9 mouse cellular contexts compared by ENCODE assay signal in genomic region chr6:8274387-8275054, GRCm38 (mm10). TPM values are rescaled to one million over a fixed set of nuclear protein-coding genes. Genes with fewer than 3 reads are reported as not detected.
DNase-seq lines count a peak whose midpoint lies in the region; ATAC-seq and TF ChIP-seq lines count a peak whose summit lies in the region.
"Had no signal": no experiment of that assay in that cellular context is flagged by ENCODE, and none has a peak within 500 bp of the region (broad histone marks: within the 10 kb centered on the region; RNA-seq: fewer than 3 reads in every experiment).

No protein-coding gene starts in this region.

- H3K27ac ChIP-seq in kidney, embryonic 15.5 days: no peak overlapping the region
- H3K27ac ChIP-seq in heart, postnatal 0 days (ENCODE audit: low read depth): peak overlapping the region; percentile 76
- H3K27ac ChIP-seq in limb, embryonic 12.5 days: 0 out of 2 replicates have a peak overlapping the region, but pooled peaks have one; percentile 29
- no peak overlapping the region for H3K27ac ChIP-seq in midbrain, embryonic 14.5 days (replicated peaks; ENCODE audit: low read depth, low read length)
- no peak overlapping the region for H3K27ac ChIP-seq in stomach, postnatal 0 days (replicated peaks)

- peaks cover 8% of the 10 kb centered on the region; the same call in 1 of the 2 replicates for H3K36me3 ChIP-seq in kidney, embryonic 15.5 days
- 0 out of 2 replicates have a peak, but pooled peaks cover 5% of the 10 kb centered on the region for H3K36me3 ChIP-seq in heart, postnatal 0 days (replicated peaks; ENCODE audit: control insufficient read depth, insufficient read depth, low read length)
- H3K36me3 ChIP-seq in limb, embryonic 12.5 days: peaks cover 13% of the 10 kb centered on the region; the same call in 1 of the 2 replicates
- peaks cover 7% of the 10 kb centered on the region; the same call in 1 of the 2 replicates for H3K36me3 ChIP-seq in midbrain, embryonic 14.5 days (ENCODE audit: control insufficient read depth, insufficient read depth, low read length)
- no peaks in the 10 kb centered on the region; the same call in 1 of the 2 replicates for H3K36me3 ChIP-seq in stomach, postnatal 0 days (ENCODE audit: control insufficient read depth, insufficient read depth, low read length)

- peak; percentile 68 for TF ChIP-seq CTCF in heart, postnatal 0 days (IDR thresholded peaks at IDR 0.05; ENCODE audit: low read depth)
- TF ChIP-seq CTCF in stomach, postnatal 0 days (IDR thresholded peaks at IDR 0.05; ENCODE audit: low read depth): peak; percentile 82

- peak; percentile 29 for DNase-seq in kidney, adult 11 months
- DNase-seq in ZHBTc4 (ENCODE audit: low read depth, low spot score): peak; percentile 54
- peak; percentile 55 to 58 for DNase-seq in cerebellum, postnatal 36 days
- peak; percentile 74 for DNase-seq in heart, postnatal 0 days (ENCODE audit: low spot score)
- DNase-seq in midbrain, embryonic 14.5 days: peak; percentile 75
- DNase-seq in stomach, postnatal 0 days (ENCODE audit: low spot score): peak; percentile 70

- H3K4me2 ChIP-seq in kidney, embryonic 15.5 days: no peak overlapping the region
- H3K4me2 ChIP-seq in heart, postnatal 0 days (ENCODE audit: low read depth, low read length): no peak overlapping the region
- H3K4me2 ChIP-seq in limb, embryonic 12.5 days: no peak overlapping the region
- no peak overlapping the region for H3K4me2 ChIP-seq in midbrain, embryonic 14.5 days (ENCODE audit: low read length)
- H3K4me2 ChIP-seq in stomach, postnatal 0 days (replicated peaks; ENCODE audit: low read depth): no peak overlapping the region

- 30% methylated on average over 6 of the region's 6 CpGs for WGBS in kidney, embryonic 15.5 days
- 29% methylated on average over 6 of the region's 6 CpGs for WGBS in heart, postnatal 0 days
- WGBS in limb, embryonic 12.5 days: 33% methylated on average over 6 of the region's 6 CpGs
- WGBS in midbrain, embryonic 14.5 days: 38% methylated on average over 6 of the region's 6 CpGs
- 40% methylated on average over 6 of the region's 6 CpGs for WGBS in stomach, postnatal 0 days

- ATAC-seq in kidney, embryonic 15.5 days (replicated peaks; ENCODE audit: low FRiP score): no peak; the same call in 1 of the 2 replicates
- ATAC-seq in heart, postnatal 0 days (ENCODE audit: insufficient read depth, low read depth): no peak; the same call in 1 of the 2 replicates
- no peak for ATAC-seq in limb, embryonic 12.5 days (ENCODE audit: insufficient number of reproducible peaks, insufficient read depth, low FRiP score, low TSS enrichment, low read depth)
- ATAC-seq in midbrain, embryonic 14.5 days (ENCODE audit: low FRiP score, low TSS enrichment): no peak
- ATAC-seq in stomach, postnatal 0 days (ENCODE audit: low FRiP score, low TSS enrichment): peak; percentile 73

- no peaks in the 10 kb centered on the region for H3K27me3 ChIP-seq in kidney, embryonic 15.5 days
- no peaks in the 10 kb centered on the region for H3K27me3 ChIP-seq in heart, postnatal 0 days (ENCODE audit: control insufficient read depth, insufficient read depth, low read length)
- H3K27me3 ChIP-seq in limb, embryonic 12.5 days: no peaks in the 10 kb centered on the region
- no peaks in the 10 kb centered on the region for H3K27me3 ChIP-seq in midbrain, embryonic 14.5 days (ENCODE audit: control insufficient read depth, insufficient read depth, low read length)
- no peaks in the 10 kb centered on the region for H3K27me3 ChIP-seq in stomach, postnatal 0 days (ENCODE audit: control insufficient read depth, insufficient read depth, low read length)
- H3K27me3 ChIP-seq: megakaryocyte, embryonic 14.5 days had no signal

- no peak for TF ChIP-seq EP300 in heart, postnatal 0 days (IDR thresholded peaks at IDR 0.05; ENCODE audit: low read depth)
- no peak for TF ChIP-seq EP300 in stomach, postnatal 0 days (optimal IDR thresholded peaks at IDR 0.05)

- no peaks in the 10 kb centered on the region for H3K4me1 ChIP-seq in kidney, embryonic 15.5 days
- H3K4me1 ChIP-seq in heart, postnatal 0 days (ENCODE audit: control insufficient read depth, insufficient read depth): no peaks in the 10 kb centered on the region
- no peaks in the 10 kb centered on the region for H3K4me1 ChIP-seq in limb, embryonic 12.5 days (replicated peaks)
- H3K4me1 ChIP-seq in midbrain, embryonic 14.5 days (ENCODE audit: control insufficient read depth, insufficient read depth, low read length): no peaks in the 10 kb centered on the region
- no peaks in the 10 kb centered on the region for H3K4me1 ChIP-seq in stomach, postnatal 0 days (replicated peaks; ENCODE audit: control insufficient read depth, insufficient read depth)

- no peak overlapping the region for H3K4me3 ChIP-seq in kidney, embryonic 15.5 days (replicated peaks)
- no peak overlapping the region for H3K4me3 ChIP-seq in heart, postnatal 0 days (ENCODE audit: low read depth, low read length)
- no peak overlapping the region for H3K4me3 ChIP-seq in limb, embryonic 12.5 days (replicated peaks)
- no peak overlapping the region for H3K4me3 ChIP-seq in midbrain, embryonic 14.5 days (replicated peaks; ENCODE audit: low read depth, low read length)
- H3K4me3 ChIP-seq in stomach, postnatal 0 days (ENCODE audit: low read depth, low read length): no peak overlapping the region
- H3K4me3 ChIP-seq: megakaryocyte, embryonic 14.5 days had no signal

- no peak overlapping the region for H3K9ac ChIP-seq in kidney, embryonic 15.5 days
- no peak overlapping the region for H3K9ac ChIP-seq in heart, postnatal 0 days (replicated peaks; ENCODE audit: low read depth, low read length)
- no peak overlapping the region for H3K9ac ChIP-seq in limb, embryonic 12.5 days (replicated peaks)
- no peak overlapping the region for H3K9ac ChIP-seq in midbrain, embryonic 14.5 days (replicated peaks; ENCODE audit: low read length)
- H3K9ac ChIP-seq in stomach, postnatal 0 days (ENCODE audit: low read length): no peak overlapping the region

- no peaks in the 10 kb centered on the region for H3K9me3 ChIP-seq in kidney, embryonic 15.5 days (replicated peaks)
- no peaks in the 10 kb centered on the region for H3K9me3 ChIP-seq in heart, postnatal 0 days (replicated peaks; ENCODE audit: control insufficient read depth, low read length)
- no peaks in the 10 kb centered on the region for H3K9me3 ChIP-seq in limb, embryonic 12.5 days
- no peaks in the 10 kb centered on the region for H3K9me3 ChIP-seq in midbrain, embryonic 14.5 days (ENCODE audit: control insufficient read depth, low read length)
- no peaks in the 10 kb centered on the region for H3K9me3 ChIP-seq in stomach, postnatal 0 days (ENCODE audit: control insufficient read depth, low read length)
- H3K9me3 ChIP-seq: megakaryocyte, embryonic 14.5 days had no signal

RNA-seq across cellular contexts. Expression of gene Gm45062, which starts 15.3 kb away (rescaled TPM):
- polyA plus RNA-seq in kidney, embryonic 15.5 days (2015; fragmentation: Nextera tagmentation; extraction: Ambion mirVana): 11.4 TPM in 2 replicates
- 7.1 TPM in 1 of 2 replicates, not detected in the other for total RNA-seq in heart, postnatal 0 days (2014; rRNA removed; ENCODE audit: low replicate concordance)
- polyA plus RNA-seq in heart, postnatal 0 days (2015; fragmentation: Nextera tagmentation; extraction: Ambion mirVana): 1.5 and 3.0 TPM in 2 replicates
- polyA plus RNA-seq in limb, embryonic 12.5 days (2016; fragmentation: Nextera tagmentation; extraction: Ambion mirVana): 15.5 and 16.2 TPM in 2 replicates
- polyA plus RNA-seq in midbrain, embryonic 14.5 days (2014; fragmentation: Nextera tagmentation; extraction: Ambion mirVana): 5.5 and 15.4 TPM in 2 replicates
- 1.9 and 2.3 TPM in 2 replicates for polyA plus RNA-seq in stomach, postnatal 0 days (2015; fragmentation: Nextera tagmentation; extraction: Ambion mirVana)

RNA-seq across cellular contexts. Expression of gene Umad1, which starts 15.4 kb away (rescaled TPM):
- 23.3 and 24.4 TPM in 2 replicates for polyA plus RNA-seq in kidney, embryonic 15.5 days (2015; fragmentation: Nextera tagmentation; extraction: Ambion mirVana)
- 7.8 and 12.1 TPM in 2 replicates for total RNA-seq in heart, postnatal 0 days (2014; rRNA removed; ENCODE audit: low replicate concordance)
- 18.2 and 20.5 TPM in 2 replicates for polyA plus RNA-seq in heart, postnatal 0 days (2015; fragmentation: Nextera tagmentation; extraction: Ambion mirVana)
- polyA plus RNA-seq in limb, embryonic 12.5 days (2016; fragmentation: Nextera tagmentation; extraction: Ambion mirVana): 16.7 and 18.9 TPM in 2 replicates
- 57.2 and 64.3 TPM in 2 replicates for polyA plus RNA-seq in midbrain, embryonic 14.5 days (2014; fragmentation: Nextera tagmentation; extraction: Ambion mirVana)
- polyA plus RNA-seq in stomach, postnatal 0 days (2015; fragmentation: Nextera tagmentation; extraction: Ambion mirVana): 17.9 and 18.8 TPM in 2 replicates

RNA-seq across cellular contexts. Expression of gene Rpa3, which starts 15.5 kb away (rescaled TPM):
- polyA plus RNA-seq in kidney, embryonic 15.5 days (2015; fragmentation: Nextera tagmentation; extraction: Ambion mirVana): 165 and 198 TPM in 2 replicates
- total RNA-seq in heart, postnatal 0 days (2014; rRNA removed; ENCODE audit: low replicate concordance): 25.5 and 29.4 TPM in 2 replicates
- polyA plus RNA-seq in heart, postnatal 0 days (2015; fragmentation: Nextera tagmentation; extraction: Ambion mirVana): 75.6 and 98.2 TPM in 2 replicates
- 194 and 209 TPM in 2 replicates for polyA plus RNA-seq in limb, embryonic 12.5 days (2016; fragmentation: Nextera tagmentation; extraction: Ambion mirVana)
- polyA plus RNA-seq in midbrain, embryonic 14.5 days (2014; fragmentation: Nextera tagmentation; extraction: Ambion mirVana): 63.4 and 65.6 TPM in 2 replicates
- 96.9 and 99.5 TPM in 2 replicates for polyA plus RNA-seq in stomach, postnatal 0 days (2015; fragmentation: Nextera tagmentation; extraction: Ambion mirVana)

Comparison
In these comparisons a context has a peak if more than half of its experiments do, and no peak if none do; other contexts are left out.
1. H3K27ac ChIP-seq: peak in heart, postnatal 0 days (single experiment) and limb, embryonic 12.5 days (single experiment); none in kidney, embryonic 15.5 days (single experiment), midbrain, embryonic 14.5 days (single experiment) and stomach, postnatal 0 days (single experiment).
2. Peak in every context shown above with its lines, with median percentiles within 50 percentile points of each other: DNase-seq.